Mouse (Mus musculus) liver, postnatal 0 days (tissue): Measurements from ENCODE around the gene Hoxc11. TPM values are rescaled to one million over a fixed set of nuclear protein-coding genes. Genes with fewer than 3 reads are reported as not detected.

Experiments
- ATAC-seq: fragments of 200-750 bp; cut with Nextera tagmentation; 2 replicates; pipeline ENCODE4 v1.8.0; 2017; ENCODE audit warnings: mild to moderate bottlenecking, moderate library complexity
- DNase-seq: peaks from one replicate; pipeline ENCODE4 v3.0.0-alpha.2; 2016
- H3K27ac ChIP-seq: fragments of 300-500 bp; sonication (generic); 2 replicates; pipeline ENCODE4 v1.5.1; 2014; ENCODE audit warnings: antibody characterized with exemption, moderate library complexity, mild to moderate bottlenecking, low read depth
- H3K27me3 ChIP-seq: fragments of 300-500 bp; sonication (generic); 2 replicates; pipeline ENCODE4 v1.6.1; 2014; ENCODE audit warnings: low read length, control low read depth, mixed read lengths; ENCODE audit not compliant: insufficient read depth
- H3K36me3 ChIP-seq: fragments of 300-500 bp; sonication (generic); replicated peaks from 2 replicates; pipeline ENCODE4 v1.6.1; 2014; ENCODE audit warnings: mild to moderate bottlenecking, control low read depth, low read length, moderate library complexity, mixed read lengths; ENCODE audit not compliant: insufficient read depth
- H3K4me1 ChIP-seq: fragments of 300-500 bp; sonication (generic); 2 replicates; pipeline ENCODE4 v1.6.1; 2014; ENCODE audit warnings: antibody characterized with exemption, mild to moderate bottlenecking, control low read depth; ENCODE audit not compliant: insufficient read depth
- H3K4me2 ChIP-seq: fragments of 300-500 bp; sonication (generic); 2 replicates; pipeline ENCODE4 v1.6.1; 2014; ENCODE audit warnings: low read depth, mild to moderate bottlenecking, low read length, moderate library complexity, mixed read lengths
- H3K4me3 ChIP-seq: fragments of 300-500 bp; sonication (generic); 2 replicates; pipeline ENCODE4 v1.5.1; 2014; ENCODE audit warnings: low read depth, low read length
- H3K9ac ChIP-seq: fragments of 300-500 bp; sonication (generic); replicated peaks from 2 replicates; pipeline ENCODE4 v1.6.1; 2014; ENCODE audit warnings: mild to moderate bottlenecking, moderate library complexity
- H3K9me3 ChIP-seq: fragments of 300-500 bp; sonication (generic); 2 replicates; pipeline ENCODE4 v1.6.1; 2016; ENCODE audit warnings: mild to moderate bottlenecking, control low read depth, low read length, mixed read lengths
- CTCF ChIP-seq: sonication (generic); IDR thresholded peaks from 2 replicates; pipeline ENCODE4 v1.5.1; 2016; ENCODE audit warnings: antibody characterized with exemption, low read depth
- EP300 ChIP-seq: IDR thresholded peaks from 2 replicates; pipeline ENCODE4 v1.6.1; 2016; ENCODE audit warnings: antibody characterized with exemption, low read depth, mild to moderate bottlenecking
- WGBS: fragments of 180-500 bp; shearing (Covaris S2); extraction: QIAGEN DNeasy Blood & Tissue Kit; methylation state at CpG from one replicate; pipeline ENCODE4 v1.1.7; 2014; ENCODE audit not compliant: insufficient replicate concordance; 5-methylcytosine and 5-hydroxymethylcytosine counted together
- polyA plus RNA-seq: library from polyadenylated mRNA; unstranded; fragments of >200 nt; fragmentation: Nextera tagmentation; extraction: Ambion mirVana; gene quantifications from 2 replicates; pipeline ENCODE4 v1.2.1, GENCODE M21; 2015

Gene Hoxc11
- polyA plus RNA-seq, 1 experiment from 2014 or later: not detected

GRCm38 (mm10) chr15:102975034-102975433 is 20.8 kb downstream of the Hoxc11 start:
- Histone ChIP-seq H3K4me2 (no peak overlapping the region), H3K9me3 (no peaks in the 10 kb centered on the region), H3K4me3 (no peak overlapping the region), H3K4me1 (peaks cover 8% of the 10 kb centered on the region), H3K9ac (no peak overlapping the region), H3K27me3 (peaks cover 98% of the 10 kb centered on the region), H3K27ac (no peak overlapping the region), H3K36me3 (no peaks in the 10 kb centered on the region)
- TF ChIP-seq EP300 (no peak), CTCF (no peak)
- 13% methylated on average over 7 of the region's 7 CpGs for WGBS
- ATAC-seq (no peak), DNase-seq (no peak)

- ATAC-seq: no peak
- TF ChIP-seq EP300: no peak
- TF ChIP-seq CTCF: no peak
- Histone ChIP-seq H3K4me1 (peaks cover 8% of the 10 kb centered on the region), H3K9ac (no peak overlapping the region), H3K9me3 (no peaks in the 10 kb centered on the region), H3K4me2 (no peak overlapping the region), H3K27me3 (peaks cover 98% of the 10 kb centered on the region), H3K36me3 (no peaks in the 10 kb centered on the region), H3K4me3 (no peak overlapping the region), H3K27ac (no peak overlapping the region)
- 2% methylated on average over 21 of the region's 21 CpGs for whole genome bisulfite sequencing
- DNase-seq: no peak
Measured at GRCm38 (mm10) chr15:102975688-102976111, 21.5 kb downstream of the Hoxc11 start.

- Histone ChIP-seq H3K9ac (no peak within 1 kb of the TSS), H3K27me3 (peaks cover 98% of the 10 kb centered on the region), H3K4me2 (peak within 1 kb of the TSS; percentile 52), H3K27ac (no peak within 1 kb of the TSS), H3K4me1 (peaks cover 8% of the 10 kb centered on the region), H3K9me3 (no peaks in the 10 kb centered on the region), H3K36me3 (no peaks in the 10 kb centered on the region), H3K4me3 (peak within 1 kb of the TSS; percentile 39)
- DNase-seq: no peak
- whole genome bisulfite sequencing: 1% methylated on average over 9 of the region's 20 CpGs
- ATAC-seq: no peak
- TF ChIP-seq CTCF (no peak), EP300 (no peak)
Measured at GRCm38 (mm10) chr15:102976171-102976570, 21.9 kb downstream of the Hoxc11 start, which contains the start of gene Hoxc9. TSS of gene Hoxc9 (plus strand) at chr15:102976439.

GRCm38 (mm10) chr15:102976631-102977422 is 22.6 kb downstream of the Hoxc11 start:
- 3% methylated on average over 37 of the region's 37 CpGs for WGBS
- Histone ChIP-seq H3K9me3 (no peaks in the 10 kb centered on the region), H3K4me3 (peak overlapping the region; percentile 39), H3K4me1 (peaks cover 12% of the 10 kb centered on the region), H3K9ac (no peak overlapping the region), H3K36me3 (no peaks in the 10 kb centered on the region), H3K27me3 (peaks cover 98% of the 10 kb centered on the region), H3K27ac (no peak overlapping the region), H3K4me2 (peak overlapping the region; percentile 52)
- ATAC-seq: no peak
- no peak for TF ChIP-seq CTCF
- TF ChIP-seq EP300: no peak
- DNase-seq: no peak

- ATAC-seq: no peak
- no peak for TF ChIP-seq EP300
- TF ChIP-seq CTCF: no peak
- Histone ChIP-seq H3K27me3 (peaks cover 98% of the 10 kb centered on the region), H3K9me3 (no peaks in the 10 kb centered on the region), H3K36me3 (no peaks in the 10 kb centered on the region), H3K4me1 (peaks cover 13% of the 10 kb centered on the region), H3K4me2 (peak overlapping the region; percentile 52), H3K4me3 (peak overlapping the region; percentile 39), H3K9ac (no peak overlapping the region), H3K27ac (no peak overlapping the region)
- no peak for DNase-seq
- WGBS: 5% methylated on average over 16 of the region's 16 CpGs
Measured at GRCm38 (mm10) chr15:102977423-102977974, 23.3 kb downstream of the Hoxc11 start.

GRCm38 (mm10) chr15:102978615-102979515 is 24.6 kb downstream of the Hoxc11 start:
- Histone ChIP-seq H3K36me3 (no peaks in the 10 kb centered on the region), H3K27ac (no peak overlapping the region), H3K4me3 (no peak overlapping the region), H3K9ac (no peak overlapping the region), H3K4me1 (peaks cover 13% of the 10 kb centered on the region), H3K27me3 (peaks cover 98% of the 10 kb centered on the region), H3K4me2 (no peak overlapping the region), H3K9me3 (no peaks in the 10 kb centered on the region)
- 5% methylated on average over 13 of the region's 13 CpGs for WGBS
- no peak for DNase-seq
- no peak for ATAC-seq
- no peak for TF ChIP-seq CTCF
